Mouse (Mus musculus) heart, postnatal 14 days (tissue): ENCODE data around the gene Zfp955a. TPM values are rescaled to one million over a fixed set of nuclear protein-coding genes. Genes with fewer than 3 reads are reported as not detected.
"Not testable (repeated sequence)": the region's sequence is repeated elsewhere in the genome, so short reads cannot be mapped to it uniquely, and the experiment has no call there.

Experiments used
- DNase-seq, 2 experiments: peaks; one replicate each; pipeline ENCODE4 v3.0.0; 2021 to 2022
- intact Hi-C: fragments of 180-260 bp; cut with DNase I; formaldehyde crosslinking; loops from one replicate; pipeline ENCODE4 v1.15.1; 2025
- long read RNA-seq, 2 experiments: library from polyadenylated mRNA; stranded (forward); transcript quantifications; one replicate each; pipeline ENCODE4 v2.0.0; 2021
- total RNA-seq, 2 experiments: library from RNA; stranded (reverse); gene quantifications; 2 replicates each; pipeline ENCODE4 v1.2.3; 2021

Zfp955a gene
- total RNA-seq: 10 to 100 TPM; 11.2 to 12.4 TPM
- long read RNA-seq, experiment 1, transcript Zfp955a-201 (4 exons, 3,544 nt): major isoform, 10 of 10 reads
- long read RNA-seq, experiment 1, partial matches to known transcripts: 0 of 10 reads
- long read RNA-seq, experiment 1, other reads (novel, unspliced or antisense): 0 of 10 reads
- long read RNA-seq, experiment 2, transcript Zfp955a-201 (4 exons, 3,544 nt): major isoform, 8 of 9 reads
- long read RNA-seq, experiment 2, partial matches to known transcripts: 1 of 9 reads
- long read RNA-seq, experiment 2, other reads (novel, unspliced or antisense): 0 of 9 reads

DNA sequence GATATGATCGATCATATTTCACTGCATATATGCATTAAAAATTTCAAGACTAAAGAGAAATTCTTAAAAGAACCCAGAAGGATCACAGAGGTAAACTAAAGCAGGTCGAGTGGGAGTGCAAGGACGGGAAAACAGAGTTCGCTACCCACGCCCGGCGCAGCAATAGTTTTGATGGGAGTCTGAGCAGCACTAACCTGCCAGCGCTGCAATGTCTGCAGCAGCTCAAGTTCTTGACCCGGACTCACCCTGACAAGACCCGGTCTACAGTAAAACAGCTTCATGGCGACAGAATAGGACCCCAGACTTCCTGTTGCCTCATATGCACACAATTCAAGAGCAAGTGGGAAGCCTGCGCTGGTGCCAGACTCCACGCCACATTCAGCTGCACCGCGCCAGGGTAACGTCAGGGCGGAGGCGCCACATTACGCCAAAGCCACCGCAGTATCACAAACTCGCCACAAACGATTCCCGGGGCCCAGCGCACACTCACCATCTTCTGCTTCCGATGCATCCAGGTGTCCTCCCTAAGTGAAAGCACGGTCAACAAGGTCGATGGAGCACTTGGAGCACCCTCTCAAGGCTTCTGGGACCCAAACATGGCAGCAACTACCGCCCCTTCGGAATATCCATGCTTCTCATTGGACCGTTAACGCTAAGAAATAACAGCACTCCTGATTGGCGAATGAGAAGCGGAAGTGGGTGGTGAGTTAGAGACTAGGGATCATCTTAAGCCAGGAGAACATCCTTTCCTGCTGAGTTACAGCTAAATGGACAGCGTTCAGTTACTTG lies at the start of gene Zfp955a:
Gene Zfp955a, minus strand, starts transcription at position 616 of the 789 bp plus-strand sequence.
- DNase-seq, intact Hi-C loops: not testable (repeated sequence)

DNA sequence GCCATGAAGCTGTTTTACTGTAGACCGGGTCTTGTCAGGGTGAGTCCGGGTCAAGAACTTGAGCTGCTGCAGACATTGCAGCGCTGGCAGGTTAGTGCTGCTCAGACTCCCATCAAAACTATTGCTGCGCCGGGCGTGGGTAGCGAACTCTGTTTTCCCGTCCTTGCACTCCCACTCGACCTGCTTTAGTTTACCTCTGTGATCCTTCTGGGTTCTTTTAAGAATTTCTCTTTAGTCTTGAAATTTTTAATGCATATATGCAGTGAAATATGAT lies 34.9 kb upstream of the Zfp955a start:
- intact Hi-C loops, DNase-seq: not testable (repeated sequence)

DNA sequence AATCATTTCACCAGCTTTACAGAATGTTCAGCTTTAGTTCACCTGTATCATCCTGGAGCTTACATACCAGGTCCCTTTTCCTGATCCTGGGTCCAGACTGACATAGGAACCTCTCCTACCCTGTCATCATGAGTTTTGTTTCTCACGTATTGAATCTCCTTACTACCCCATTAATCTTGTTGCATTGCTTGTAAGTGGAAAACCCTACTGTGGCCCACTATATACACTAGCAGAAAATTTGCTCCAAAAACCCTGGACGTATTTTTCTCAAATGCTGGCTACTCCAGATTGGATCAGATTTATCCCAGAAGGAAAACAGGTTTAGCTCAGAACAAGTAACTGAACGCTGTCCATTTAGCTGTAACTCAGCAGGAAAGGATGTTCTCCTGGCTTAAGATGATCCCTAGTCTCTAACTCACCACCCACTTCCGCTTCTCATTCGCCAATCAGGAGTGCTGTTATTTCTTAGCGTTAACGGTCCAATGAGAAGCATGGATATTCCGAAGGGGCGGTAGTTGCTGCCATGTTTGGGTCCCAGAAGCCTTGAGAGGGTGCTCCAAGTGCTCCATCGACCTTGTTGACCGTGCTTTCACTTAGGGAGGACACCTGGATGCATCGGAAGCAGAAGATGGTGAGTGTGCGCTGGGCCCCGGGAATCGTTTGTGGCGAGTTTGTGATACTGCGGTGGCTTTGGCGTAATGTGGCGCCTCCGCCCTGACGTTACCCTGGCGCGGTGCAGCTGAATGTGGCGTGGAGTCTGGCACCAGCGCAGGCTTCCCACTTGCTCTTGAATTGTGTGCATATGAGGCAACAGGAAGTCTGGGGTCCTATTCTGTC lies 34.3 kb upstream of the Zfp955a start, which contains the start of gene Zfp955b:
Gene Zfp955b, plus strand, starts transcription at position 506 of the 837 bp plus-strand sequence.
- intact Hi-C loops, DNase-seq: not testable (repeated sequence)

DNA sequence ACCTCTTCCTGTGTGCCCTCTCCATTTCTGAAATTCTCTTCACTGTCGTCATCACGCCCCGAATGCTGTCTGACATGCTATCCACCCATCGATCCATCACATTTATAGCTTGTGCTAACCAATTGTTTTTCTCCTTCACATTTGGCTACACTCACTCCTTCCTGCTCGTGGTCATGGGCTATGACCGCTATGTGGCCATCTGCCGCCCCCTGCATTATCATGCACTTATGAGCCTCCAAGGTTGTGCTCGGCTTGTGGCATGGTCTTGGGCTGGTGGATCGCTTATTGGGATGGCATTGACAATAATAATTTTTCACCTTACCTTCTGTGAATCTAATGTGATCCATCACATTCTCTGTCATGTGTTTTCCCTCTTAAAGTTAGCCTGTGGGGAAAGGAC lies 14.0 kb upstream of the Zfp955a start:
- no peak for DNase-seq
- intact Hi-C loops: no loop called here

DNA sequence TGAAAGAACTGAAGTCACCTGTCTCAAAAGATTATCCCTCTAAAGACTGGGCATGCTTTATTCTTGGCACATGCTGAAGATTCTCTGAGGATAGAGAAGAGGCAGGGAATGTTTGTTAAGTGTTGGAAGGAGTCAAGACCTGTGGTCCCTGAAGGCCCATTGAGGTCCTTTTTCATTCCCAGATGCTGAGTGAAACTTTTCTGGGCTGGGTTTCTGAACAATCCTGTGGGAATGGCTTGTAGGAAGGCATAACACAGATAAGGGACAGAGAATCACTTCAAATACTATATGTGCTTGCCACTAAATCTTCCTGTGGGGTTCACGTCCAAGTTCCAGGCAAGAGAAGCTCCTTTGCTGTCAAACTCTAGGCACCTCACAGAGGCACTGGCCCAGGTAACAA lies 9.4 kb upstream of the Zfp955a start, which contains the start of gene Olfr63:
Gene Olfr63, plus strand, starts transcription at position 301 of the 400 bp plus-strand sequence.
- intact Hi-C loops: no loop called here
- no peak for DNase-seq

DNA sequence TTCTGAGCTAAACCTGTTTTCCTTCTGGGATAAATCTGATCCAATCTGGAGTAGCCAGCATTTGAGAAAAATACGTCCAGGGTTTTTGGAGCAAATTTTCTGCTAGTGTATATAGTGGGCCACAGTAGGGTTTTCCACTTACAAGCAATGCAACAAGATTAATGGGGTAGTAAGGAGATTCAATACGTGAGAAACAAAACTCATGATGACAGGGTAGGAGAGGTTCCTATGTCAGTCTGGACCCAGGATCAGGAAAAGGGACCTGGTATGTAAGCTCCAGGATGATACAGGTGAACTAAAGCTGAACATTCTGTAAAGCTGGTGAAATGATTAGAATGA lies 343 bp upstream of the Zfp955a start:
- intact Hi-C loops, DNase-seq: not testable (repeated sequence)

DNA sequence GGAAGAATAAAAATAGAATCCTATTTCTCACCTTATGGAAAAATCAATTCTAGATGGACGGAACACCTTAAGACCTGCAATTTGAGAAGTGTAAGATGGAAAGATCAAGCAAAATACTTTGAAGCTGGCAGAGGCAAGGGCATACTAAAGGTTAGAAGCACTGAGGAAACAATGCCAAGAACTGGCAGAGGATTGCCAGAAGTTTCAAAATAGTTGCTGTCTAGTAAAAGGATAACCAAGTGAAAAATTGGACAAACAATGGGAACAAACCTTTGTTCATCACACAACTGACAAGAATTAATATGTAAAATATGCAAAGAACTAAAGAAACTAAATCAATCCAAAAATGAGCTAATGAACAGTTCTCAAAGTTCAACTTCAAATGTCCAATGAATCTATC lies 18.3 kb downstream of the Zfp955a start:
- intact Hi-C loops, DNase-seq: not testable (repeated sequence)

DNA sequence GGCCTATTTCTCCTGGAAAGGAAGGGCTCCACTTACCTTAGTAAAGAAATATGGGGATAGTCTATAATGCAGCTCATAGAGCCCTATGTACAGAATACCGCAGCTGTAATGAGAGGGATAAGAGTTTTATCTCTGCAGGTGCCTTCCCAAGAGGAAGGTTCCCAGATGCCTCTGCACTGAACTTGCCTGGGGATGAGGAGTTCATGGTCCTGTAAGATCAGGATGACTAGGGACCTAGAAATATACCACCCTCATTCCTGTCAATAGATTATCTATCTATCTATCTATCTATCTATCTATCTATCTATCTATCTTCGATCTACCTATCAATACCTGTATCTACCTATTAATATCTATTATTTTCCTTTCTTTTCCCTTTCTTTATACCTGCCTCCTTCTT lies 33.4 kb downstream of the Zfp955a start, which contains the start of gene Olfr1564:
Gene Olfr1564, minus strand, starts transcription at position 101 of the 400 bp plus-strand sequence.
- intact Hi-C loops: no loop called here
- DNase-seq: no peak

DNA sequence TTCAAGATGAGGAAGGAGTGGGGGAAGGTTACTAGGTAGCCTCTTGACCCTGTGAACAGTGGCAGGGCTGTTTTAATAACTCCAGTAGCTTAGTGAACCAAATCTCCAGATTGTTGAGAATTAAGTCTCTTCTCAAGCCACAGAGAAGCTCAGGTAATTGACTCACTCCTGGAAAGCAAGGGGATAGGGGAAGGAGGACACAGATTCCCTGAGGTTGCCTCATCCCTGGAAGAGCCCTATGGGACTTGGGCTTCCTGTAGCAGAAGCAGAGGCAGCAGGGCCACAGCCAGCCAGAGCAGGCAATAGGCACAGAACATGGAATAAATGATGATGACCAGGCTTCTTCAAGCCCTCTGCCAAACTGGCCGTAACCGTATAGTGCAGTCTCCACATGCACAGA lies 63.9 kb downstream of the Zfp955a start, which contains the start of gene Olfr239:
Gene Olfr239, plus strand, starts transcription at position 301 of the 400 bp plus-strand sequence.
- DNase-seq, intact Hi-C loops: not testable (repeated sequence)

Other genes with a start within 250 kb of the Zfp955a start
- 1 to 10 TPM; 3.8 to 4.2 TPM for gene Zfp763, start 221.7 kb downstream of the Zfp955a start, total RNA-seq
- gene 4921501E09Rik, start 187.1 kb downstream of the Zfp955a start, total RNA-seq: not detected
- gene Zfp563, start 165.8 kb downstream of the Zfp955a start, total RNA-seq: 1 to 10 TPM; 5.4 to 5.7 TPM
- gene Morc2b, start 115.5 kb downstream of the Zfp955a start, total RNA-seq: under 1 TPM; 0.07 TPM
- gene Olfr55, start 86.7 kb downstream of the Zfp955a start, total RNA-seq: not detected
- gene Olfr239, start 63.8 kb downstream of the Zfp955a start, total RNA-seq: not detected
- under 1 TPM; 0.26 to 0.27 TPM for gene Olfr1564, start 33.5 kb downstream of the Zfp955a start, total RNA-seq
- gene Olfr63, start 9.5 kb upstream of the Zfp955a start, total RNA-seq: not detected
- 10 to 100 TPM; 12.8 to 14.2 TPM for gene Zfp955b, start 34.4 kb upstream of the Zfp955a start, total RNA-seq
- 1 to 10 TPM; 6.0 to 6.1 TPM for gene Zfp81, start 103.7 kb upstream of the Zfp955a start, total RNA-seq
- gene Zfp101, start 139.5 kb upstream of the Zfp955a start, total RNA-seq: 1 to 10 TPM; 4.6 to 4.9 TPM
- not detected for gene Actl9, start 177.8 kb upstream of the Zfp955a start, total RNA-seq